Mouse (Mus musculus) kidney, postnatal 0 days (tissue): ENCODE measurements around the gene Nepro. TPM values are rescaled to one million over a fixed set of nuclear protein-coding genes. Genes with fewer than 3 reads are reported as not detected.

Source experiments
- ATAC-seq: fragments of 200-750 bp; cut with Nextera tagmentation; replicated peaks from 2 replicates; pipeline ENCODE4 v1.8.0; 2017; ENCODE audit warnings: low read depth, moderate number of reproducible peaks, moderate TSS enrichment, moderate library complexity; ENCODE audit not compliant: low FRiP score
- DNase-seq: peaks from one replicate; pipeline ENCODE4 v3.0.0-alpha.2; 2016; ENCODE audit warnings: low spot score
- H3K27ac ChIP-seq: fragments of 300-500 bp; sonication (generic); 2 replicates; pipeline ENCODE4 v1.5.1; 2014; ENCODE audit warnings: mild to moderate bottlenecking
- H3K27me3 ChIP-seq: fragments of 300-500 bp; sonication (generic); 2 replicates; pipeline ENCODE4 v1.6.1; 2014; ENCODE audit warnings: low read length, mixed read lengths; ENCODE audit not compliant: insufficient read depth
- H3K36me3 ChIP-seq: fragments of 300-500 bp; sonication (generic); 2 replicates; pipeline ENCODE4 v1.6.1; 2014; ENCODE audit warnings: low read length, mixed read lengths; ENCODE audit not compliant: insufficient read depth
- H3K4me1 ChIP-seq: fragments of 300-500 bp; sonication (generic); replicated peaks from 2 replicates; pipeline ENCODE4 v1.6.1; 2014; ENCODE audit warnings: antibody characterized with exemption, low read length, mixed read lengths; ENCODE audit not compliant: insufficient read depth
- H3K4me2 ChIP-seq: fragments of 300-500 bp; sonication (generic); 2 replicates; pipeline ENCODE4 v1.6.1; 2014; ENCODE audit warnings: mild to moderate bottlenecking, low read length, moderate library complexity, mixed read lengths
- H3K4me3 ChIP-seq: fragments of 300-500 bp; sonication (generic); replicated peaks from 2 replicates; pipeline ENCODE4 v1.5.1; 2014; ENCODE audit warnings: low read depth, low read length
- H3K9ac ChIP-seq: fragments of 300-500 bp; sonication (generic); 2 replicates; pipeline ENCODE4 v1.6.1; 2014; ENCODE audit warnings: low read depth, low read length
- H3K9me3 ChIP-seq: fragments of 300-500 bp; sonication (generic); replicated peaks from 2 replicates; pipeline ENCODE4 v1.6.1; 2016; ENCODE audit warnings: low read length, inconsistent platforms, mixed read lengths
- CTCF ChIP-seq: IDR thresholded peaks from 2 replicates; pipeline ENCODE4 v1.5.1; 2016; ENCODE audit warnings: antibody characterized with exemption, low read depth, mild to moderate bottlenecking, moderate library complexity
- WGBS: fragments of 180-500 bp; shearing (Covaris S2); extraction: QIAGEN DNeasy Blood & Tissue Kit; methylation state at CpG from one replicate; pipeline ENCODE4 v1.1.7; 2014; 5-methylcytosine and 5-hydroxymethylcytosine counted together
- polyA plus RNA-seq: library from polyadenylated mRNA; unstranded; fragments of >200 nt; fragmentation: Nextera tagmentation; extraction: Ambion mirVana; gene quantifications from 2 replicates; pipeline ENCODE4 v1.2.1, GENCODE M21; 2015

Gene Nepro
- polyA plus RNA-seq, 1 experiment from 2014 or later, result 5.1 TPM

DNA sequence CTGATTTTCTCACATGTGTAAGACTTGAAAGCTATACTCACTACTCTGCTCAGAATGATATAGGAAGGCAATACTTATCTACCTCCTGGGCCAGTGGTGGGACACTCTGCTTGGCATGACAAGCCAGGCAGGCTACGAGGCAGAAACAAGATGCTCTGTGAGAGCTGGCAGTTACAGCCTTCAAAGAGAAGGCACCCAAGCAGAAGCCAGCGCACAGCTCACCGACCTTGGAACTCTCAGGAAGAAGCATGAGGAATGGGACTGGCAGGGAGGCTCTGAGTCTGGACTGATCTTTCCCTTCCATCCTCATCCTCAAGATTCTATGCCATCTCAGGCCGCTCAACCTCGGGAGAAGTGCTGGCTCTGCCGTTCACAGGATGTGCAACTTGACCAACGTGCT is 38.7 kb upstream of the Nepro start:
- DNase-seq (no peak), ATAC-seq (no peak)
- TF ChIP-seq CTCF, result no peak
- H3K27me3 ChIP-seq, result no peaks in the 10 kb centered on the region
- 47% methylated on average over 7 of the region's 7 CpGs for WGBS
- peaks cover 19% of the 10 kb centered on the region for H3K4me1 ChIP-seq
- no peaks in the 10 kb centered on the region for H3K9me3 ChIP-seq
- no peak overlapping the region for H3K27ac ChIP-seq
- H3K9ac ChIP-seq, result no peak overlapping the region
- no peak overlapping the region for H3K4me2 ChIP-seq
- H3K36me3 ChIP-seq, result no peaks in the 10 kb centered on the region
- no peak overlapping the region for H3K4me3 ChIP-seq

DNA sequence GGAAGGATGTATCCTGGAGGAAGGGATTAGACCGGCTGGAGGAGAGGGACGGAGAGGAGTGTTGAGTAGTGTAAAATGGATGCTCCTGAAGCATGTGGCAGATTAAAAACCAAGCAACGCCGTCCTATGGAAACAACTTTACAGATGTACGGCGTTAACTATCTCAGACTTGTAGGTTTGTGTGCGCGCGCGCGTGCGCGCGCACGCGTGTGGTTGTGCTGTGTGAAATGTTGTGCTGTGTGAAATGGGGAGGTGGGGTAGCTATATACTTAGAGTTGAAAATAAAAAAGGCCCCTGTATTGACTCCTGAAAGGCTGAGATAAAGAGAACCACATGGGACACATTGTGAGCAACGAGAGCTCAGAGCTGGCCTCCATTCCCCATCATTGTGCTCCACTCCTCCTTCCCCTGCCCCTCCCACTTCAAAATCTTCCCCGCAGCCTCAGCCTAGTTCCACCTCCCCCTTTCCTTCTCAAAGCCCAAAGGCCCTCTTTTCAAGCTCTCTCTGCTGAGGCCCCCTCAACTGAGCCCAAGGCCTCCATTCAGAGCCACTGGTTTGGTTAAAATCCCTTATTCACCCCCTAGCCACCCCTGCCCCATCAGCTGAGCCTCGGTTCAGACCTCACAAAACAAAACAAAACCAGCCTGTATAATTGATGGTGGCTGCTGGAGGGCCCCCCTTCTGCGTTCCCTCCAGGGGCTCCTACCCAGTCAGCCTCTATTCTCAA is 36.9 kb upstream of the Nepro start:
- Histone ChIP-seq H3K27ac (no peak overlapping the region), H3K9me3 (no peaks in the 10 kb centered on the region), H3K27me3 (no peaks in the 10 kb centered on the region), H3K4me1 (peaks cover 19% of the 10 kb centered on the region), H3K4me2 (peak overlapping the region; percentile 38), H3K4me3 (no peak overlapping the region), H3K36me3 (no peaks in the 10 kb centered on the region), H3K9ac (no peak overlapping the region)
- ATAC-seq, result peak; percentile 5; the same call in 1 of the 2 replicates
- WGBS, result 65% methylated on average over 20 of the region's 20 CpGs
- DNase-seq, result no peak
- TF ChIP-seq CTCF, result no peak

DNA sequence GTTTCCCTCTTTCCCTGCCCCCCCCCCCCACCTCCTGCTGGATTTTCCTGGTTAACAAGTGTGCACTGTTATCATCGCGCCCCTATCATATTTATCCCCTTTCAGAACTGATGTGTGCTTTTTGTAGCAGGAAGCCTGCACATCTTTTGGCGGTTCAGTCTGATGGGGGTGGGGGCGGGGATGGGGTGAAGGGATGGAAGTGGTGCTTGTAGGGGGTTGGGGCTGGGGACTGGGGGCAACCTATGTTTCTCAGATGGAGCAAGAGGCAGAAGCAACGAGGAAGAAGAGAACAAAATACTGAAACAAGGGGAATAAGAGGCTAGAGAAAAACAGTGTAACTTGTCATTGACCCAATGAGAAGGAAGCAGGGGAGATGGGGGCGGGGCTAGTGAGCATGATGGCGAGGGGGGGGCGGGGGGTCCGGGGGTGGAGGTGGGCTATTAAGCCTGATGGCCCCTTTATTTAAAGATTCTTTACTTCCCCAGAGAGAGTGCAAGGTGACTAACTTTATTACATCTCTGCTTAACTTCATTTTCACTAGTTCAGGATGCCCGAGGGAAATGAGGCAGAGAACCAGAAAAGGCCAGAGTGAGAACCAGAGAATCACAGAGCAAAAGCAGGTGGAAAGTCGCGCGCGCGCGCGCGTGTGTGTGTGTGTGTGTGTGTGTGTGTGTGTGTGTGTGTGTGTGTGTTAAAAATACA is 36.2 kb upstream of the Nepro start:
- TF ChIP-seq CTCF, result no peak
- no peaks in the 10 kb centered on the region for H3K9me3 ChIP-seq
- H3K4me3 ChIP-seq, result no peak overlapping the region
- WGBS, result 8% methylated on average over 18 of the region's 18 CpGs
- H3K36me3 ChIP-seq, result no peaks in the 10 kb centered on the region
- H3K4me2 ChIP-seq, result peak overlapping the region; percentile 38
- H3K27ac ChIP-seq, result no peak overlapping the region; the same call in 1 of the 2 replicates
- peaks cover 19% of the 10 kb centered on the region for H3K4me1 ChIP-seq
- H3K9ac ChIP-seq, result no peak overlapping the region
- ATAC-seq (peak; percentile 9; the same call in 1 of the 2 replicates), DNase-seq (no peak)
- H3K27me3 ChIP-seq, result no peaks in the 10 kb centered on the region

DNA sequence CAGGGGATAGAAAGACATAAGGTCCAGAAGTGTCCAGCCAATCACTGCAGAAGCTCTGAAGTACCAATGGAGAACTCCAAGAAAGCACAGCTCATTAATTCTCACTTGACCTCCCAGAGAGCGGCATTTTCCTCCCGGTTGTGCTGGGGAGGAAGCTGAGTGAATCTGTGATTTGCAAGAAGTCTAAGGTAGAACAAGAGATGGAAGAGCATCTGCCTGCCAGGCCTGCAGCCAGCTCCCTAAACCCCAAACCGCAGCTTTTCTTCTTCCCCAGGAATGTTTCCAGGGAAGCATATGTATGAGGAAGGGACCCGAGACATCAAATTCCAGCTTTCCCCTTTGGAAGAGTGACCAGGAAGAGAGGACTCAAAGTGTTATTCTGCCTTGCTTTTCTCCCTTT is 35.6 kb upstream of the Nepro start:
- H3K27me3 ChIP-seq, result no peaks in the 10 kb centered on the region
- H3K9ac ChIP-seq, result no peak overlapping the region
- 0 out of 2 replicates have a peak, but pooled peaks have one; percentile 62 for ATAC-seq
- H3K36me3 ChIP-seq, result no peaks in the 10 kb centered on the region
- H3K4me3 ChIP-seq, result no peak overlapping the region
- no peak for TF ChIP-seq CTCF
- H3K4me1 ChIP-seq, result peaks cover 19% of the 10 kb centered on the region
- H3K27ac ChIP-seq, result 0 out of 2 replicates have a peak overlapping the region, but pooled peaks have one; percentile 10
- peak; percentile 79 for DNase-seq
- no peaks in the 10 kb centered on the region for H3K9me3 ChIP-seq
- peak overlapping the region; percentile 38; the same call in 1 of the 2 replicates for H3K4me2 ChIP-seq
- 7% methylated on average over 4 of the region's 4 CpGs for WGBS

DNA sequence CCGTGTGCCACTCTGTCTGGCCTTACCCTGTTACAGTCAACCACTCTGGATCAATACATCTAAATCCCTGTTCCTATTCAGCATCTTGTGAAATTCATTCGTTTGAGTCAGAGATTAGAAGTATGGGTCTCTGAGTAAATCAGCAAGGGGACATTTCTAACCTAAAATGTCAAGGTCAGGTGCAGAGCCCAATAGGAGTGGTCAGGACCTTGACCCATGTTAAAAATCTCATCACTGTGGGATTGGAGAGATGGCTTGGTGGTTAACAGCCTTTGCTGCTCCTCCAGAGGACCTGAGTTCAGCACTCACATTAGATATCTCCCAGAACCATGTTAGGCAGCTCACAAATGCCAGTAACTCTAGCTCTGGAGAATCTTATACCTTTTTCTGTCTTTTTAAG is 33.6 kb upstream of the Nepro start:
- TF ChIP-seq CTCF, result no peak
- Histone ChIP-seq H3K4me2 (no peak overlapping the region), H3K36me3 (no peaks in the 10 kb centered on the region), H3K4me1 (peaks cover 19% of the 10 kb centered on the region), H3K9ac (no peak overlapping the region), H3K27ac (no peak overlapping the region), H3K4me3 (no peak overlapping the region), H3K27me3 (no peaks in the 10 kb centered on the region), H3K9me3 (no peaks in the 10 kb centered on the region)
- ATAC-seq (no peak), DNase-seq (no peak)
- WGBS, result 90% methylated on average over 2 of the region's 2 CpGs

DNA sequence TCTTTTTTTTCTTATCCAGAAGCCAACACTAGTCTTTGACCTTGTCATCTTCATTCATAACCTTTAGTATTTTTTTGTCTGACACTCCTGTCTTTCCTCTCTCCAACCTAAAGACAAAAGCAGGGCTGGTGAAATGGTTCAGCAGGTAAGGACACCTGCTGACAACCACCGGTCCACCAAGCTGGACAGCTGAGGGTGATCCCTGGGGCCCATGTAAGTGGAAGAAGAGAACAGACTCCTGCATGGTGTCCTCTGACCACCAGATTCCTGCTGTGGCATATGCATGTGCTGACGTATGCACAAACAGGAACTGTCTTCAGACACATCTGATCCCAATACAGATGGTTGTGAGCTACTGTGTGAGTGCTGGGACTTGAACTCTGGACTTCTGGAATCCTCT is 33.0 kb upstream of the Nepro start:
- H3K27me3 ChIP-seq, result no peaks in the 10 kb centered on the region
- no peak for DNase-seq
- no peak overlapping the region for H3K27ac ChIP-seq
- no peak overlapping the region for H3K4me3 ChIP-seq
- H3K4me2 ChIP-seq, result no peak overlapping the region
- no peaks in the 10 kb centered on the region for H3K36me3 ChIP-seq
- H3K9me3 ChIP-seq, result no peaks in the 10 kb centered on the region
- H3K4me1 ChIP-seq, result peaks cover 19% of the 10 kb centered on the region
- WGBS, result 68% methylated on average over 2 of the region's 2 CpGs
- ATAC-seq, result no peak
- no peak for TF ChIP-seq CTCF
- H3K9ac ChIP-seq, result no peak overlapping the region
